Mouse (Mus musculus) heart, embryonic 11.5 days (tissue): ENCODE measurements at regions not wholly inside any gene's neighbourhood (a gene's known extent, or its start where the extent isn't known, plus 50 kb on each side); places are given as distances from the start of the nearest gene placed in this dataset.
"Not testable (repeated sequence)": the region's sequence is repeated elsewhere in the genome, so short reads cannot be mapped to it uniquely, and the experiment has no call there.

Experiments used
- ATAC-seq: fragments of 200-750 bp; cut with Nextera tagmentation; replicated peaks from 2 replicates; pipeline ENCODE4 v1.8.0; 2017; ENCODE audit warnings: moderate library complexity; ENCODE audit not compliant: insufficient number of reproducible peaks, low FRiP score, low TSS enrichment
- H3K27ac ChIP-seq: fragments of 300-500 bp; sonication (generic); 2 replicates; pipeline ENCODE4 v1.5.1; 2014; ENCODE audit warnings: mild to moderate bottlenecking, low read depth, low read length
- H3K27me3 ChIP-seq: fragments of 300-500 bp; sonication (generic); 2 replicates; pipeline ENCODE4 v1.6.1; 2014; ENCODE audit warnings: mild to moderate bottlenecking, low read length, mixed read lengths; ENCODE audit not compliant: control insufficient read depth, insufficient read depth
- H3K36me3 ChIP-seq: fragments of 300-500 bp; sonication (generic); 2 replicates; pipeline ENCODE4 v1.6.1; 2014; ENCODE audit warnings: mild to moderate bottlenecking, low read length, moderate library complexity, mixed read lengths; ENCODE audit not compliant: control insufficient read depth, insufficient read depth
- H3K4me1 ChIP-seq: fragments of 300-500 bp; sonication (generic); 2 replicates; pipeline ENCODE4 v1.6.1; 2014; ENCODE audit warnings: low read length; ENCODE audit not compliant: control insufficient read depth, insufficient read depth
- H3K4me2 ChIP-seq: fragments of 300-500 bp; sonication (generic); 2 replicates; pipeline ENCODE4 v1.6.1; 2014; ENCODE audit warnings: mild to moderate bottlenecking, moderate library complexity
- H3K4me3 ChIP-seq: fragments of 300-500 bp; sonication (generic); 2 replicates; pipeline ENCODE4 v1.5.1; 2014; ENCODE audit warnings: low read depth, low read length
- H3K9ac ChIP-seq: fragments of 300-500 bp; sonication (generic); 2 replicates; pipeline ENCODE4 v1.6.1; 2014; ENCODE audit warnings: mild to moderate bottlenecking, low read depth, low read length, moderate library complexity
- H3K9me3 ChIP-seq: fragments of 300-500 bp; sonication (generic); replicated peaks from 2 replicates; pipeline ENCODE4 v1.6.1; 2016; ENCODE audit warnings: low read length; ENCODE audit not compliant: control insufficient read depth
- WGBS: fragments of 180-500 bp; shearing (Covaris S2); extraction: QIAGEN DNeasy Blood & Tissue Kit; methylation state at CpG from one replicate; pipeline ENCODE4 v1.1.7; 2014; ENCODE audit not compliant: insufficient replicate concordance; 5-methylcytosine and 5-hydroxymethylcytosine counted together

DNA sequence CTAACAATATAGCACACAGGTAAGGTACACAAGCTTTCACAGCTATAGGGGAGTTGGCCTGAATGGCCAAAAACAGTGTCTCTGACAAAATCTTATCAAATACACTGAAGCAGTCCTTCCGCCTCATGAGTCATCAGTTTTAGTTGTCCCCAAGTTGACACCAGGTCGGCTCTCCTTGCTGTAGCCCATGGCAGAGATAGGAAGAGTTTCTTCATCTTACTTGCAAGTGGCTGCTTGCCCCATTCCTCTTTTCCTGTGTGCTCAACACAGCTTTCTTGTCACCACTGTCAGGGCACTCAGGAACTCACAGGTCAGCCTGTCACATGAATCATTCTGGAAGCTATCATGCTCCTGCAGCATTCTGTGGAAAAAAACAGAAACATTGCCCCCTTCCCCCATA is 77.1 kb downstream of the Olfr721-ps1 start:
- 36% methylated on average over 2 of the region's 2 CpGs for WGBS
- not testable (repeated sequence) for H3K9me3 ChIP-seq, ATAC-seq

DNA sequence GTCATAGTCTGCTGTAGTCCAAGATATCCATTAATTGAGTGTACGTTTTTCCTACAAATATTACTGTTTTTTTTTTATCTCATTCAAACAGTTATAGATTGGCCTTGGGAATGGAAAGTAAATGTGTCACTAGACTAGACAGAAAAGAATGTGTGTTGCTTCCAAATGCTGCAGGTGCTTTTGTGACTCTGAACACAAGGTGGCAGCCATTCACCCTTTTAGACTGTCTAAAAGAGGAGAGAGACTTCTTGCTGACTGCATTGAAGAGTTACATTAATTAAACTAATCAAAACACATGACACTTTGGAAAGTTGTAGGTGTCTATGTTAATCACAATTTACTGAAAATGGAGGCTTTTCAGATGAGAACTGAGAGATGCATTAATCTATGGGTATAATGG is 80.7 kb downstream of the Olfr721-ps1 start:
- H3K27me3 ChIP-seq: no peaks in the 10 kb centered on the region
- no peaks in the 10 kb centered on the region for H3K36me3 ChIP-seq
- WGBS: 60% methylated on average over 1 of the region's 1 CpGs
- H3K27ac ChIP-seq: no peak overlapping the region
- H3K4me3 ChIP-seq: no peak overlapping the region
- H3K4me2 ChIP-seq: no peak overlapping the region
- no peak for ATAC-seq
- H3K9me3 ChIP-seq: no peaks in the 10 kb centered on the region
- no peak overlapping the region for H3K9ac ChIP-seq
- no peaks in the 10 kb centered on the region for H3K4me1 ChIP-seq

More for the DNA sequence above, 77.1 kb downstream of the Olfr721-ps1 start:
- not testable (repeated sequence) for H3K4me1 ChIP-seq, H3K4me3 ChIP-seq, H3K36me3 ChIP-seq, H3K27me3 ChIP-seq, H3K9ac ChIP-seq, H3K4me2 ChIP-seq, H3K27ac ChIP-seq

DNA sequence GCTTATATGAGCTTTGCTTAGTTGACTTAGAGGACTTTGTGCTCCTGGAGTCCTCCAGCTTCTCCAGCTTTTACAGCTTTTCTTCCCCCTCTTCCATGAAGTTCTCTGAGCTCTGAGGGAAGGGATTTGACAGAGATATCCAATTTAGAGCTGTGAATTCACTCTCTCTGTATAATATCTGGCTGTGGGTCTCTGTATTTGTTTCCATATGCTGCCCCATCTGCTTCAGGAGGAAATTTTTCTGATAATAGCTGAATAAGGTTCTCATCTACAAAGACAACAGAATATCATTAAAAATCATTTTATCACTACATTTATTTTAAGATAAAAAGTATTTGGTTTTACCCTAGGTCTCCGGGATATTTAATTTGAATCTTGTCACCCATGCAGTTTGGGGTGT is 85.3 kb downstream of the Olfr721-ps1 start:
- no peaks in the 10 kb centered on the region for H3K27me3 ChIP-seq
- H3K9ac ChIP-seq: no peak overlapping the region
- H3K27ac ChIP-seq: no peak overlapping the region
- no peak for ATAC-seq
- H3K36me3 ChIP-seq: no peaks in the 10 kb centered on the region
- no peaks in the 10 kb centered on the region for H3K4me1 ChIP-seq
- no peak overlapping the region for H3K4me3 ChIP-seq
- 89% methylated on average over 1 of the region's 1 CpGs for WGBS
- H3K9me3 ChIP-seq: no peaks in the 10 kb centered on the region
- H3K4me2 ChIP-seq: no peak overlapping the region

DNA sequence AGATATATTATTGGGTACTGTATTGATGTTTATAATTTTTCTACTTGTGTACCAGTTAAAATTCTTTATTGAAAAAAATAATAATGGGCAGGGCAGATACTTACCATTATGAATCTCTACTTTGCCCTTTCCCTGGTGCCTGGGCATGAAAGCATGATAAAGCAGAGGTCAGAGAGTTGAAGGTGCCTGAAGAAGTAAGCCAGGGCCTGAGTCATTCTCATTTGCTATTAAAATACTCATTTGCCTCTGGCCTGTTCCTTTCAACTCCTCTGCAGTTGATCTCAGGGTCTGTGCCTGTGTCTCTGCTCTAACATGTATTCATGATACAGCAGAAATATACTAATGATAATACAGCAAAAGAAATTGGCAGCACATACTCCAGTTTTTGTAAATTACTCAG is 89.4 kb downstream of the Olfr721-ps1 start:
- H3K9me3 ChIP-seq: no peaks in the 10 kb centered on the region
- no peak overlapping the region for H3K27ac ChIP-seq
- no peak overlapping the region for H3K4me2 ChIP-seq
- ATAC-seq: no peak
- no peak overlapping the region for H3K9ac ChIP-seq
- H3K36me3 ChIP-seq: no peaks in the 10 kb centered on the region
- no peaks in the 10 kb centered on the region for H3K27me3 ChIP-seq
- H3K4me1 ChIP-seq: no peaks in the 10 kb centered on the region
- no peak overlapping the region for H3K4me3 ChIP-seq

DNA sequence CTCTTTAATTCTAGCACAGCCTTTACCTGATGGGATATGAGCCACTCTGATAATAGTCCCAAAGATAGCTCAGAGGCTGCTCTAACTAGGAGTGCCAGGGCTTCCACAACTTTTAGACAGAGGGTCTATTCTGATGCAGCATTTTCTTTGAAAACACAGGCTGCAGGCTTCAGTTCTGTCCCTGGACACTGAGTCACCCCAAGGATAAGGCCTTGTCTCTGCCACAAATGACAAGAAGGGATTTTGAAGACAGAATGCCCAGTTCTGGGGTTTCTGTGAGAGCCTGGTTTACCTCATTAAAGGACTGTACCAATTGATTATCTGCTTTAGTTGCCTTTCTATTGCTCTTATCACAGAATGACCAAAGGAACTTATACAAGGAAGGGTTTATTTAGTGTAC is 90.9 kb downstream of the Olfr721-ps1 start:
- no peaks in the 10 kb centered on the region for H3K36me3 ChIP-seq
- H3K27ac ChIP-seq: no peak overlapping the region
- H3K9ac ChIP-seq: no peak overlapping the region
- no peaks in the 10 kb centered on the region for H3K9me3 ChIP-seq
- no peak for ATAC-seq
- H3K4me1 ChIP-seq: no peaks in the 10 kb centered on the region
- no peaks in the 10 kb centered on the region for H3K27me3 ChIP-seq
- no peak overlapping the region for H3K4me3 ChIP-seq
- H3K4me2 ChIP-seq: no peak overlapping the region

DNA sequence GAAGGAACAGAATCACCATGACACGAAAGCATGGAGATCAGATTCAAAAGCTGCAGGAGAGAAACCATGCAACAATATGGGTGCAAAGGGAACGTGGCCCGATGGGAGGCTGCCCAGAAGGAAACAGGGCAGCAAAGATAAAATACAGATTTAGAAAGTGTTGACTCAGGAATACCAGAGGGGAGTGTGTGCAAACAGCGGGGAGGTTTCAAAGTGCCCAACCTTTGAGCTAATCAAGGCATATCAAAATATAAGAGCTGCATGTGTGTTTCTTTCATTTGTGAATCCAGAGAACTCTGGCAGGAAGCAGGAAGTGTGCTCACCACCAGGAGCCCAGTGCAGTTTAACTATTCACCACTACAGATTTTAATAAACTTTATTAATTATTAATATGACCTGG is 110.8 kb downstream of the Olfr721-ps1 start:
- no peak overlapping the region for H3K4me3 ChIP-seq
- H3K36me3 ChIP-seq: no peaks in the 10 kb centered on the region
- H3K27ac ChIP-seq: no peak overlapping the region
- no peak overlapping the region for H3K9ac ChIP-seq
- no peaks in the 10 kb centered on the region for H3K4me1 ChIP-seq
- WGBS: 67% methylated on average over 4 of the region's 4 CpGs
- no peak for ATAC-seq
- no peaks in the 10 kb centered on the region for H3K27me3 ChIP-seq
- H3K4me2 ChIP-seq: no peak overlapping the region
- no peaks in the 10 kb centered on the region for H3K9me3 ChIP-seq

DNA sequence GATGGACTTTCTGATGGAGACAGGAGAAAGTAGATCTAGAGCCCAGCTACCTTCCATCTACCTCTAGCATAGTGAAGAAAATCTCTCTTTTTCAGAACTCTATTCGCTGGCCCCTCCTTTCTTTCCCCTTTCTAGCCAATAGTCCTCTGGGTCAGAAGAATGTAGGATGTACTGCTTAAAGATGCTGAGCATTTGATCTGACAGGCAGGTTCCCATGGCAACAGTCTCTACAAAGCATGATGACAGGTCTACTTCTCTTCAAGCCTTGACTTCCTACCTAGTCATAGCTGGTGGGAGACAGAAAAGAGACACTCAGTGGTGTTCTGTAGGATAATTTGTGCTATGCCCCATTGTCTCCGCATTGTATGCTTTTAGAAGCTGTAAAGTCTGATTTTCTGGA is 112.0 kb downstream of the Olfr721-ps1 start:
- Histone ChIP-seq H3K36me3 (no peaks in the 10 kb centered on the region), H3K27ac (no peak overlapping the region), H3K4me1 (no peaks in the 10 kb centered on the region), H3K9ac (no peak overlapping the region), H3K9me3 (no peaks in the 10 kb centered on the region), H3K4me2 (no peak overlapping the region), H3K4me3 (no peak overlapping the region), H3K27me3 (no peaks in the 10 kb centered on the region)
- no peak for ATAC-seq
- WGBS: 83% methylated on average over 2 of the region's 2 CpGs

DNA sequence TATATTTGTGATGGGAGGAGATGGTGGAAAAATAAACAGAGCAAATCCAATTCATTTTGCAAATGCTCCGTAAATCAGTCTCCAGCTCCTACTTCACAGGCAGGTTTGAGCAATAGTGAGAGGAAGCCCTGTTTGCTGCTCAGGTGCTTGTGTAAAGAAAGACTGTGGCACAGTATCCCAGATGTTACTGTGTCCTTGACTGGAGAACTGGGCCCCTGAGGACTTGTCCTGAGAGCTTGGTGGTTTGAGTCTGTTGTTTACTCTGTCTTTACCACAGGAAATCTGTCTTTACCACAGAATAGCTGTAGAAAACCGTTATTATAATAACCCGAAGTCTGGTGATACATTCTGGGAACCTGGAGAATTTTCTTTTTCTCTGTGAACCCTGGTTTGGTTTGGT is 112.4 kb downstream of the Olfr721-ps1 start:
- 76% methylated on average over 3 of the region's 3 CpGs for WGBS
- Histone ChIP-seq H3K9ac (no peak overlapping the region), H3K36me3 (no peaks in the 10 kb centered on the region), H3K9me3 (no peaks in the 10 kb centered on the region), H3K4me3 (no peak overlapping the region), H3K27ac (no peak overlapping the region), H3K4me1 (no peaks in the 10 kb centered on the region), H3K4me2 (no peak overlapping the region), H3K27me3 (no peaks in the 10 kb centered on the region)
- no peak for ATAC-seq

DNA sequence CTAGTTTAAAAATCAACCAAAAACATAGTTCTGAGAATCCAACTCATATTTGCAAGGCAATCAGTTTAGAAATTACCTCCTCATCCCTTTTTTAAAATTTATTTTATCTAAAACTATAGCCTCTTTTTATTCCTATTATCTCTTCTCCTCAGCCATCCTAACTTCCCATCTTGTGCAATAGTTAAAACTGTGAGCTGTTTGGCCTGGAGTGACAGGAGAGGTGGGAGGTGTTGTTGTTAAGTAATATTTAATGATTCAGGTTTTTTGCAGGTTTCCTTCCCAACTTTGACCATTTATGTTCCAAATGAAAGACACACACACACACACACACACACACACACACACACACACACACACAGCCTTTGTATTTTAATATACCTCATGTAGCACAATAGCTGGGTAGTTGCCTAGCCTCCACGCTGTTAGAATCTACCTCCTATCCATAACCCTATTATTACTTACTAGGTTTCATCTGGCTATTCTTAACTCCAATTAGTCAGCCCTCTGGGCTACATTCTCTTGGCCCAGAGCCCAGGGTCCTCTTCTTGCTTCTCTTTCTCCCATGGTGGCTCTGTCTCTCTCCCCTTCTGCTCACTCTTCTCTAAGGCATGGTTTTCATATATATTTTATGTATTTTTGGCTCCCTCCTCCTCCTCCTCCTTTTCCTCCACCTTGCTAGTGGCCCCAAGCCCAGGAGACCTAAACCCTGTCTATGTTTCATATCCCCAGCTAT is 113.5 kb downstream of the Olfr721-ps1 start:
- no peak for ATAC-seq
- H3K27ac ChIP-seq: no peak overlapping the region

More for the DNA sequence above, 113.5 kb downstream of the Olfr721-ps1 start:
- Histone ChIP-seq H3K4me1 (no peaks in the 10 kb centered on the region), H3K4me2 (no peak overlapping the region), H3K9me3 (no peaks in the 10 kb centered on the region), H3K9ac (no peak overlapping the region), H3K4me3 (no peak overlapping the region), H3K27me3 (no peaks in the 10 kb centered on the region), H3K36me3 (no peaks in the 10 kb centered on the region)
- 74% methylated on average over 1 of the region's 1 CpGs for WGBS
